Mouse (Mus musculus) bone marrow, adult 2 months (tissue): ENCODE measurements around the gene Gfra1.

Experiments
- CTCF ChIP-seq: fragments of 200-500 bp; IDR thresholded peaks from 2 replicates; pipeline ENCODE4 v1.5.1; 2011; ENCODE audit warnings: low read length, control low read depth; ENCODE audit not compliant: control insufficient read depth, insufficient read depth
- POLR2A ChIP-seq: fragments of 200-500 bp; IDR thresholded peaks from 2 replicates; pipeline ENCODE4 v1.6.1; 2011; ENCODE audit warnings: low read depth, mild to moderate bottlenecking, control low read depth, low read length, borderline replicate concordance; ENCODE audit not compliant: control insufficient read depth

DNA sequence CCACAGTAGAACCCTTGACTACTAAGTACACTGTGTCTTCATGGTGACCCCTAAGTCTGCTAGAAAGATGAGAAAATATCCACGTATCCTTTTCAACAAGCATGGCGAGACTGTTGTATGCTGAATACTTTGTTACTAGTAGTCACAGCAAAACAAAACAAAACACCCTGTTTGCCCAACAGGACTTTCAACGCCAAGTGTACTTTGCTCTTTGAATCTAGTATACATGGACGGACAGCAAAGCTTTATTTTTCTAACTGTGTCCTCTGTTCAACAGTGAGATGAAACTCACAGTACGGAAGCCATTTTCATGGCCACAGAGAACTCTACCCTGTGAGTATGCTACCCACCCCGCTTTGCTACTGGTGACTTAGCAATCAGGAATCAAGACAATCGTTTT is 62.6 kb downstream of the Gfra1 start:
- TF ChIP-seq POLR2A = no peak
- no peak for TF ChIP-seq CTCF
